In the genomic region with DNA sequence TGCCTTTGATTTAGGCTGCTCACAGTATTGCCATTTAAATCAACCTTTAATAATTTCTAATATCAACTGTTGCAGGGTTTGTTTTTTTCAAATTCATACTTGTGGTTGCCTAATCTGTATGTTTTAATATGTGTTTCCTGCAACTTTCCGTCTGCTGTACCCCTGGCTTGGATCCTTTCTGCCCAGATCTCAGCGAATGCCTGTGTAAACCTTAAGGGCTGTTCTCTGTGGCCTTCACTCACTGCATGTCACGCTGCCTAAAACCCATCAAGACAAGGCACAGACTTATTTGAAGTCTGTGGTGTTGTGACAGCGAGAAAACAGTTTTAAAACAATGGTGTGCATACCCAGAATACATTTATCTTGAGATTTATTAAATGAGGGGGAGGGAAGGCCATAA, we compare ENCODE assay signal across 15 mouse cellular contexts.
DNase-seq lines count a peak whose midpoint lies in the region; ATAC-seq and TF ChIP-seq lines count a peak whose summit lies in the region.
"Had no signal": no experiment of that assay in that cellular context is flagged by ENCODE, and none has a peak within 500 bp of the region (broad histone marks: within the 10 kb centered on the region; RNA-seq: fewer than 3 reads in every experiment).

No protein-coding gene starts in this region.

- H3K4me1 ChIP-seq in neural tube, embryonic 12.5 days: peaks cover 17% of the 10 kb centered on the region; the same call in 1 of the 2 replicates
- H3K4me1 ChIP-seq in forebrain, postnatal 0 days (ENCODE audit: insufficient read depth): peaks cover 30% of the 10 kb centered on the region
- H3K4me1 ChIP-seq in stomach, embryonic 16.5 days (ENCODE audit: control insufficient read depth, insufficient read depth, low read length): peaks cover 7% of the 10 kb centered on the region; the same call in 1 of the 2 replicates
- H3K4me1 ChIP-seq in liver, embryonic 12.5 days: no peaks in the 10 kb centered on the region
- H3K4me1 ChIP-seq: megakaryocyte, embryonic 14.5 days had no signal

- no peak for TF ChIP-seq CTCF in forebrain, postnatal 0 days (IDR thresholded peaks at IDR 0.05; ENCODE audit: low read depth)

- H3K9me3 ChIP-seq in neural tube, embryonic 12.5 days: no peaks in the 10 kb centered on the region
- H3K9me3 ChIP-seq in forebrain, postnatal 0 days (ENCODE audit: low read length): no peaks in the 10 kb centered on the region
- no peaks in the 10 kb centered on the region for H3K9me3 ChIP-seq in stomach, embryonic 16.5 days (replicated peaks; ENCODE audit: control insufficient read depth, low read length)
- H3K9me3 ChIP-seq in liver, embryonic 12.5 days (replicated peaks): no peaks in the 10 kb centered on the region
- H3K9me3 ChIP-seq: heart, embryonic 15.5 days had no signal

- 39% methylated on average over 4 of the region's 4 CpGs for WGBS in neural tube, embryonic 12.5 days
- WGBS in forebrain, postnatal 0 days: 14% methylated on average over 4 of the region's 4 CpGs
- WGBS in stomach, embryonic 16.5 days: 40% methylated on average over 4 of the region's 4 CpGs
- WGBS in liver, embryonic 12.5 days (ENCODE audit: insufficient replicate concordance): 50% methylated on average over 4 of the region's 4 CpGs

- H3K36me3 ChIP-seq in neural tube, embryonic 12.5 days: no peaks in the 10 kb centered on the region
- H3K36me3 ChIP-seq in forebrain, postnatal 0 days (ENCODE audit: insufficient read depth): no peaks in the 10 kb centered on the region
- no peaks in the 10 kb centered on the region for H3K36me3 ChIP-seq in stomach, embryonic 16.5 days (ENCODE audit: control insufficient read depth, insufficient read depth, low read length)
- no peaks in the 10 kb centered on the region for H3K36me3 ChIP-seq in liver, embryonic 12.5 days
- H3K36me3 ChIP-seq: heart, embryonic 15.5 days had no signal

- no peak for DNase-seq in neural tube, embryonic 10.5 days (ENCODE audit: extremely low spot score, low spot score)
- no peak for DNase-seq in forebrain, postnatal 0 days
- peak; percentile 4 for DNase-seq in lung, postnatal 14 days
- DNase-seq in kidney, adult 9 months: no peak
- DNase-seq: adrenal gland, postnatal 14 days; cerebellum, adult 11-12 months; thymus, adult 18-20 months had no signal

- H3K9ac ChIP-seq in neural tube, embryonic 12.5 days: no peak overlapping the region
- peak overlapping the region; percentile 47; the same call in 1 of the 2 replicates for H3K9ac ChIP-seq in forebrain, postnatal 0 days
- H3K9ac ChIP-seq in stomach, embryonic 16.5 days (ENCODE audit: low read length): no peak overlapping the region
- H3K9ac ChIP-seq in liver, embryonic 12.5 days: no peak overlapping the region
- H3K9ac ChIP-seq: heart, embryonic 15.5 days had no signal

- no peak overlapping the region for H3K4me3 ChIP-seq in neural tube, embryonic 12.5 days
- no peak overlapping the region for H3K4me3 ChIP-seq in forebrain, postnatal 0 days (ENCODE audit: low read depth, low read length)
- H3K4me3 ChIP-seq in stomach, embryonic 16.5 days (replicated peaks; ENCODE audit: low read length): no peak overlapping the region
- no peak overlapping the region for H3K4me3 ChIP-seq in liver, embryonic 12.5 days
- H3K4me3 ChIP-seq: erythroblast, embryonic 14.5 days; heart, embryonic 15.5 days; megakaryocyte, embryonic 14.5 days had no signal

- peak overlapping the region; percentile 40; the same call in 1 of the 2 replicates for H3K4me2 ChIP-seq in neural tube, embryonic 12.5 days (replicated peaks)
- peak overlapping the region; percentile 38 for H3K4me2 ChIP-seq in forebrain, postnatal 0 days (ENCODE audit: low read depth)
- no peak overlapping the region for H3K4me2 ChIP-seq in stomach, embryonic 16.5 days (ENCODE audit: low read depth, low read length)
- H3K4me2 ChIP-seq in liver, embryonic 12.5 days: no peak overlapping the region

- H3K27me3 ChIP-seq in neural tube, embryonic 12.5 days (replicated peaks): peaks cover 15% of the 10 kb centered on the region
- no peaks in the 10 kb centered on the region for H3K27me3 ChIP-seq in forebrain, postnatal 0 days (ENCODE audit: insufficient read depth, low read length)
- H3K27me3 ChIP-seq in stomach, embryonic 16.5 days (ENCODE audit: control insufficient read depth, insufficient read depth, low read length): no peaks in the 10 kb centered on the region
- H3K27me3 ChIP-seq in liver, embryonic 12.5 days (replicated peaks): no peaks in the 10 kb centered on the region
- H3K27me3 ChIP-seq: CH12.LX; heart, embryonic 15.5 days; megakaryocyte, embryonic 14.5 days had no signal

- no peak overlapping the region for H3K27ac ChIP-seq in neural tube, embryonic 12.5 days
- H3K27ac ChIP-seq in forebrain, postnatal 0 days (ENCODE audit: low read depth, low read length): peak overlapping the region; percentile 85
- H3K27ac ChIP-seq in stomach, embryonic 16.5 days (ENCODE audit: low read length): peak overlapping the region; percentile 53
- H3K27ac ChIP-seq in liver, embryonic 12.5 days: no peak overlapping the region
- H3K27ac ChIP-seq: heart, embryonic 15.5 days had no signal

- no peak for ATAC-seq in neural tube, embryonic 12.5 days (ENCODE audit: low FRiP score, low read depth)
- ATAC-seq in forebrain, postnatal 0 days: no peak
- ATAC-seq in stomach, embryonic 16.5 days (ENCODE audit: insufficient read depth, low FRiP score): no peak
- no peak for ATAC-seq in liver, embryonic 12.5 days
- ATAC-seq: intestine, embryonic 16.5 days had no signal

Comparison
In these comparisons a context has a peak if more than half of its experiments do, and no peak if none do; other contexts are left out.
1. H3K27ac ChIP-seq: peak in forebrain, postnatal 0 days (single experiment) and stomach, embryonic 16.5 days (single experiment); none in neural tube, embryonic 12.5 days (single experiment) and liver, embryonic 12.5 days (single experiment).
2. H3K4me2 ChIP-seq: peak in neural tube, embryonic 12.5 days (single experiment) and forebrain, postnatal 0 days (single experiment); none in stomach, embryonic 16.5 days (single experiment) and liver, embryonic 12.5 days (single experiment).